Mouse (Mus musculus) lung, postnatal 36 days (tissue): ENCODE results near the gene Zranb3.
"Not testable (repeated sequence)": the region's sequence is repeated elsewhere in the genome, so short reads cannot be mapped to it uniquely, and the experiment has no call there.

Source experiments
- DNase-seq: peaks from one replicate; pipeline ENCODE4 v3.0.0; 2022; ENCODE audit warnings: mixed read lengths

The Zranb3 gene

DNA sequence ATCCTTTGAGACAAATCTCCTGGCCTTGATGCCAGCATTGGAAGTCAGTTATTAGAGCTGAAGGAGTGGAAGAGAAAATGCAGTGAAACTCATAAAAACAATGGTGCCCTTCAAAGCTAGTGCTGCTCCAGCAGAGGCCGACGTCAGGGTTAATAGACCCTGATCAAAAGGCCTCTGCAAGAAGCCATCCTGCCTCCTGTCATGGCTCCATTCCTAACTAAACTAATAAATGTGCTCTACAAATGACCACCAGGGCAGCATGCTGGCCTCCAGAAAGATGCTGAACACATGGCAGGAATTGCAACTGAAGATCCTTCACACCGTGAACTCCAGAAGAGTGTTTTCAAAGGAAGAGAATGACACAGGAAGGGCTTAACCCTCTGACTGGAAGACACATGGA, 117.5 kb downstream of the Zranb3 start:
- no peak for DNase-seq

GRCm38 (mm10) chr1:127983274-127983993, 119.4 kb downstream of the Zranb3 start:
- peak; percentile 32 for DNase-seq

- DNase-seq, result no peak
Measured at GRCm38 (mm10) chr1:127982268-127982667, 120.6 kb downstream of the Zranb3 start.

DNA sequence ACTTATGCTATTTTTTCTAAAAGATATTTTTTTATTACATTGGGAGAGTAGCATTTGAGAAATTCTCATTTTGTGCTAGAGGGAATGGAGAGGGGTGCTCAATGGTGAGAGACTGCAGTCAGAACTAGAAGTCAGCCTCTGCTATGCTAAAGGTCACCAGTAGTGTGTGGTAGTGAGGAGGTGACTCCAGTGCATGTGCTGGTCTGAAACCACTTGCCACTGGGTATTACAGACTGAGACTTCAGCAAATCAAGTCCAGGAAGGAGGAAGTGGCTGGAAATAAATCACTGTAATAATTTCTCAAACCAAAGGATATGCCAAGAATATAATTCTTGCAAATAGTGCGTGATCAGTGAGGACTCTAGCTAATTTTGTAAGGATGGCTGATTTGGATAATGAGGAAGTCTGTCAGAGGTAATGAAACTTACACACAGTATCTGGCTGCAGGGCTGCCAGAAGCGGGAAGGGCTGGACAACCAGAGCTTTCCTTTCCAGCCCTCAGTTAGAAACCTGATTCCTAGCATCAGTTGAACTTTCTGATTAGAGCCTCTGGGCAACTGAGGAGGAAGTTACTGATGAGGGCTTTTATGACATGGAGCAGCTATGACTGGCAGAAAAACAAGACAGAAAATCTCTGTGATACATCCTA, 121.8 kb downstream of the Zranb3 start:
- no peak for DNase-seq

- DNase-seq, result no peak
Measured at GRCm38 (mm10) chr1:127978125-127978524, 124.7 kb downstream of the Zranb3 start.

DNA sequence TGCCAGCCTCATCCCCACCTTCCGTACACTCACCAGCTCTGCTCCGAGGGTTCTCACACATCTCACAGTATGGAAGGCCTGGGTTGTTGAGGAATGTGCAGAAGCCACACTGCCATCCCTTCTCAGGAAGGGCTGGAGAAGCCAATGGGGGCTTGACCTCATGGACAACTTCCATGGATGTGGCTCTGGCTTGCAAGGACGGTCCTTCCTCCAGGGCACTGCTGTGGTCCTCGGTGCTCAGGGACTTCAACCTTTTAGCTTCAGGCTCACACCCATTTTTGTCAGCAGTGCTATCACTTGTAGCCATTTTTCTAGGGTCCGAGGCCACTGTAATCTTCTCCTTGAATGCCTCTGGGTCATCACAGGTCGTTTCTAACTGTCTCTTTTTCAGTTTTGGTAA, 126.7 kb downstream of the Zranb3 start:
- DNase-seq, result no peak

- DNase-seq, result peak; percentile 29
Measured at GRCm38 (mm10) chr1:127975676-127976075, 127.2 kb downstream of the Zranb3 start.

GRCm38 (mm10) chr1:127974082-127974481, 128.8 kb downstream of the Zranb3 start:
- no peak for DNase-seq

DNA sequence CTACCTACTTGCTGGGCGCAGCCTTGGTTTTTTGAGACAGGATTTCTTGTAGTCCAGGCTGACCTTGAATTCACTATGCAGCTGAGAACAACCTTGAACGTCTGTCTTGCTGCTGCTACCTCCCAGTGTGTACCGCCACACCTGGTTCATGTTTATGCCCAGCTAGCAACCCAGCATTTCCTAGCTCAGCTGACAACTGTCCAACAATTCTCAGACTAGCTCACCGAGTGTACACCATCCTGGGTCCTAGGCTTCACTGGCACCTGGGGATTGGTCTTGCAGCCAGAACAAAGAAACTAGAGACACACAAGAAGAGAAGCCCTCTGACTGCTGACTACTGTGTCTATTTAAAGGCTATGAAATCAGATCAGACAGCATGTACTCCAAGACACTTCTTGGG, 132.0 kb downstream of the Zranb3 start:
- DNase-seq, result no peak

GRCm38 (mm10) chr1:127963326-127963725, 139.5 kb downstream of the Zranb3 start:
- DNase-seq, result no peak

- DNase-seq, result no peak
Measured at GRCm38 (mm10) chr1:127961140-127961539, 141.7 kb downstream of the Zranb3 start.

- no peak for DNase-seq
Measured at GRCm38 (mm10) chr1:127959312-127959718, 143.5 kb downstream of the Zranb3 start.

DNA sequence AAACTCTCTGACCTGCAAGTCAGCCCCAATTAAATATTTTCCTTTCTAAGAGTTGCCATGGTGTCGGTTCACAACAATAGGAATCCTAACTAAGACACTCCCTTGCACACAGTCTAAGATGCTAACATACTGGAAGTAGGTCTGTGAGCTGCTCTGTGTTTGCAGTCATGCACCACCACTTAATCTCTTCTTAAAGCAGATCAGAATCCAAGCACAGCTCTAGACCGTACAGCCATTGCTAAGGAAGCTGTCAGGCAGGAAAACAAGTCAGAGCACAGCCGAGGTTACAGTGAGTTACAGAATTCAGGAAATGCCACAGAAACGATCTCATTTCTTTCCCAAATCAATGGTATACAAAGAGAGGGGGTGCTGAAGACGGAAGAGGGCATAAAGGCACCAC, 144.0 kb downstream of the Zranb3 start:
- no peak for DNase-seq

- no peak for DNase-seq
Measured at GRCm38 (mm10) chr1:127956524-127956923, 146.3 kb downstream of the Zranb3 start.

DNA sequence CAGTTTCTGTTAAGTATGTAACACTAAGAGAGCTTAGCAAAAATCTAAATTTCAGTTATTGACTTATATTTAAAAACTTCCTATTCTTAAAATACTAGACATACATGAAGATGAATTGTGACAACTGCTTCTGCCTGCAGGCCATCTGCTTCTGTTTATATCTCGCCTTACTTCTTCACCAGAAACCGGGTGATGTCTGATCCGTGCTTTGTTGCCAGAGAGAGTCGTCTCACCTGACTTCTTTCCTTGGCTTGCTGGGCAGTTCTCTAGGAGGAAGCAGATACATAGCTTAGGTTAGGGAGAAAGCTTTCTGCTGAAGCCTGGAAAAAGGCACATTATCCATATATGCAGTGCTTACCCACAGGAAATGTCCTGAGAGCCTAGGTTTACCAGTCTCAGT, 148.0 kb downstream of the Zranb3 start:
- DNase-seq, result no peak

GRCm38 (mm10) chr1:127954198-127954597, 148.6 kb downstream of the Zranb3 start:
- DNase-seq, result not testable (repeated sequence)

DNA sequence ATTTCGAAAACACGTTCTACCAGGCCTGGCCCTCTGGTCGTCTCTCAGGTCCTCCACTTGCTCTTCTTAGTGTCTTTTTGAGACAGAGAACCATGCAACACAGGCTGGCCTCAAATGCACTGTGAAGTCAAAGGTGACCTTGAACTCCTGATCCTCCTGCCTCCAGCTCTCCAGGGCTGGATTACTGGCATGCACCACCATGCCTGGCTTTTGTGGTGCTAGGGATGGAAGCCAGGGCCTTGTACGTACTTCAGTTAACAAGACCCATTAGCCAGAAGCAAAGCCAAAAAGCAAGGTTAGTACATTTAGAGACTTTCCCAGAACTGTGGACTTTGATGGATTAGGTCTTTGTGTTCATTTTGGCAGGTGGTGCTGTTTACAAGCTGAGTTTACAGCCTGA, 150.6 kb downstream of the Zranb3 start:
- no peak for DNase-seq

DNA sequence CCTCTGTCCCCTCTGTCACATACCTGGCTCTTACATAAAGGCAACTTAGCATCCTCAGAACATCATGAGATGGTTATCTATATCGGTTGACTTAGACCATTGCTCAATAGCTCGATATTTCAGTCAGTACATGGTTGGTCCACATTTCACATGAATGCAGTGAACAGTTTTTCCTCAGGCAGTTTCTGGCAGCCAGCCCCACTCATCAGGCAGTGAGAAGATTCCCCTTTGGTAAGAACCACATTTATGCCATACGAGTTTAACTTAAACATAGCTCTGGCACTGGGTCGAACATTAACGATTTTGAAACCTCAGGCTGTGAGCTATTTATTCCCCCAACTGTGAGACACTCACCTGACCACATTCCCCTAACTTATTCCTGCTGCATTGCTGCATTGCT, 154.1 kb downstream of the Zranb3 start:
- DNase-seq, result no peak

GRCm38 (mm10) chr1:127946615-127947249, 156.1 kb downstream of the Zranb3 start:
- no peak for DNase-seq

- no peak for DNase-seq
Measured at GRCm38 (mm10) chr1:127945696-127946575, 156.9 kb downstream of the Zranb3 start.

GRCm38 (mm10) chr1:127943516-127943915, 159.3 kb downstream of the Zranb3 start:
- DNase-seq, result no peak

- no peak for DNase-seq
Measured at GRCm38 (mm10) chr1:127942231-127942630, 160.6 kb downstream of the Zranb3 start.

GRCm38 (mm10) chr1:127937277-127937676, 165.6 kb downstream of the Zranb3 start:
- no peak for DNase-seq
